Mouse (Mus musculus) cerebellum, adult 9-10 months (tissue): ENCODE results near the gene Tns2.
A peak's percentile ranks its signal among the peaks of the same experiment; 100 is the strongest.

Experiments
- DNase-seq: peaks from one replicate; pipeline ENCODE4 v3.0.0; 2022

The Tns2 gene

GRCm38 (mm10) chr15:102110701-102111494 is 10.7 kb downstream of the Tns2 start:
- no peak for DNase-seq

DNA sequence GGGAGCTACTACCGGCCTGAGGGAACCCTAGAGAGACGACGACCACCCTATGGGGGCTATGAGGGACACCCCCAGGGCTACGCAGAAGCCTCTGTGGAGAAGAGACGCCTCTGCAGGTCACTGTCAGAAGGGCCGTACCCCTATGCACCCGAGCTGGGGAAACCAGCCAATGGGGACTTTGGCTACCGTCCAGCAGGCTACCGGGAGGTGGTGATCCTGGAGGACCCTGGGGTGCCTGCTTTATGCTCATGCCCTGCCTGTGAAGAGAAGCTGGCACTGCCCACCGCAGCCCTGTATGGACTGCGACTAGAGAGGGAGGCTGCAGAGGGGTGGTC is 11.2 kb downstream of the Tns2 start:
- peak; percentile 44 for DNase-seq

DNA sequence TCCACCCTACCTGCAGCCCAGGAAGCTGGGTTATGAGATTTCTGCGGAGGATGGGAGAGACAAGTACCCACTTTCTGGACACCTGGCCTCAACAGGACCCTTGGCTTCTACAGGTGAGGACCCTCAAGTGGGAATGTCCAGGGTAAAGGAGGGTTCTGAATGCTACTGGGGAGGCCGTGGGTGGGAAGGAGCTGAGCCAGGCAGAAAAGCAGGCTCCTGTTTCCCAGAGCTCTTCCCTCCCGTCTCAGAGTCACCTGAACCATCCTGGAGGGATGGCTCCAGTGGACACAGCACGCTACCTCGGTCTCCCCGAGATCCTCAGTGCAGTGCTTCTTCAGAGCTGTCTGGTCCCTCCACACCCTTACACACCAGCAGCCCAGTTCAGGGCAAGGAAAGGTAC is 12.0 kb downstream of the Tns2 start:
- no peak for DNase-seq

GRCm38 (mm10) chr15:102112827-102113226 is 12.6 kb downstream of the Tns2 start:
- no peak for DNase-seq

GRCm38 (mm10) chr15:102113674-102114073 is 13.5 kb downstream of the Tns2 start:
- no peak for DNase-seq

DNA sequence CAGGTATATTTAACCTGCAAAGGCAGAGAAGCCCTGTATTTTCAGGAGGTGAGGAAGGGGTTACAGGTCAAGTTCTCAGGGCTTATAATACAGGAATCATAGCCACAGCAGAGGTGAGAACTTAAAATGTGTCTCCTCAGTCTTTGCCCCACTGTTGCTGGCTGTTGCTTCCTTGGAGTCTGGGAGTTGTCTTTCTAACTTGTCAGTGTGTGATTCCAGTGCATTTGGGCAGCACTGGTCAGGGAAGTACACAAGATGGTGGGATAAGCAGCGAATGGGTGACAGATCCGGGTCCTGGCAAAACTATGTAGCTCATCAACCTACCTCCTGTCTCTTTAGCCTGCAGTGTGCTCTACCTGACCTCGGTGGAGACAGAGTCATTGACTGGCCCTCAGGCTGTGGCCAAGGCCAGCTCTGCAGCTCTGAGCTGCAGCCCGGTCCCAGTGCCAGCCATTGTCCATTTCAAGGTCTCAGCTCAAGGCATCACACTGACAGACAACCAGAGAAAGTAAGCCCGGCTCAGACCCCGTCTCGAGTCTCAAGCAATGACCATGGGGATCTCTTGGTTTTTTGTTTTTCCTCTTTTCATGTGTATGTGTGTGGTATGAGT is 14.5 kb downstream of the Tns2 start:
- no peak for DNase-seq

DNA sequence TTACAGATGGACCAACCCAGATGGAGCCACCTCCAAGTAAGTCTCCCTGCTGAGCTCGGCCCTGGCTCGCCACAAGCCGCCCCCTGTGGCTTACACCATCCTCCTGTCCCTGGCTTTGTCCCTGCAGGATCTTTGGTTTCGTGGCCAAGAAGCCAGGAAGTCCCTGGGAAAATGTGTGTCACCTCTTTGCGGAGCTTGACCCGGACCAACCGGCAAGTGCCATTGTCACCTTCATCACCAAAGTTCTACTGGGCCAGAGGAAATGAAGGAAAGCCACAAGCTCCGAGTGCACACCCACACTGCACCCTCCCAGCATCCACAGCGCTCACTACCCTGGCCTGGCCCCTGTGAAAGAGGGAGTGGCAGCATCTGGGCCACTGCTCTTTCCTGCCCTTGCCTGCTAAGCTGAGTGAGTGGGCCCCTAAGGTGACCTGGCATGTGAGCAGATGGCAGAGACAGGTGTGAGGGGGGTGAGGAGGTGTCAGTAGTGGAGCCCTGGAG is 15.6 kb downstream of the Tns2 start:
- DNase-seq, result peak; percentile 64

- peak; percentile 45 for DNase-seq
Measured at GRCm38 (mm10) chr15:102116753-102117415, 16.7 kb downstream of the Tns2 start.

DNA sequence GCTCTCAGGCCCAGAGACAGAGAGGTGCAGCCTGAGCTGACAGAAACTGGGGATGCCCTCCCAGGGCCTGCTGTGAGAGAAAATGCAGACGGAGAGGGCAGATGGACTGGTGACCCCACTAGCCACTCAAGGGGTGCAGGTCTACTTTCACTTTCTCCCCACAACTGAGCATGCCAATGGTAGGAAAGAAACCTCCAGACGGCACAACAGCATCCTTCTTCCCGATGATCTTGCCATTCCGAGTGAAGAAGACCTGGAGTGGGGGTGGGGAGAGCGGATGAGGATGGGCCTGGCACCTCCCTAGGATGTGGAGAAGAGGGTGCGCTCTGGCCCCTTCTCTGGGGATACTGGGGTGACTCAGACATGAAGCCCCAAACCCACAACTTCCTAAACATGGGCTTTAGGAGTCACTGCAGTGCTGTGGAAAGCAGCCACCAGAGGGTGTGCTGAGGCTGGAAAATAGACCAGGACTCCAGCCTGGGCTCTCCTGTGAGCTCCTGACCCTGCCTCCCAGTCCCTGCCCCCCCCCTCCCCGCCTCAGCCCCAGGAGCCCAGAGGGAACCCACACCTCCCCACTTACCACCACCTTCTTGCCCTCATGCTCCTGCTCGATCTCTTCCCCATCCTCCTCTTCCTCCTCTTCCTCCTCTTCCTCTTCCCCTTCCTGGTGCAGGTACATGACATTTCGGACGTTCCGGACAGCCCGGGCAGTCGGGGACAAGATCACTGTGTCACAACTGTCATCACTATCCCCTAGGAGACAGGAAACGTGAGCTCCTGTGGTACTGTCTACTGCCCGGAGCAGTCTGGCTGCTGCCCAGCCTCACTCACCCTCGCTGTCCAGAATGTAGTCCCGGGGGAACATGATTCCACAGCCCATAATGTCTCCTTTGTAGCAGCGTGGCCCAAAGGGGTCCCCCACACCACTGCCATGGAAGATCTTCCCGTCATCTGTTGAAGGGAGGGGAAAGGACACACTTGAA is 17.5 kb downstream of the Tns2 start:
- DNase-seq, result peak; percentile 44

DNA sequence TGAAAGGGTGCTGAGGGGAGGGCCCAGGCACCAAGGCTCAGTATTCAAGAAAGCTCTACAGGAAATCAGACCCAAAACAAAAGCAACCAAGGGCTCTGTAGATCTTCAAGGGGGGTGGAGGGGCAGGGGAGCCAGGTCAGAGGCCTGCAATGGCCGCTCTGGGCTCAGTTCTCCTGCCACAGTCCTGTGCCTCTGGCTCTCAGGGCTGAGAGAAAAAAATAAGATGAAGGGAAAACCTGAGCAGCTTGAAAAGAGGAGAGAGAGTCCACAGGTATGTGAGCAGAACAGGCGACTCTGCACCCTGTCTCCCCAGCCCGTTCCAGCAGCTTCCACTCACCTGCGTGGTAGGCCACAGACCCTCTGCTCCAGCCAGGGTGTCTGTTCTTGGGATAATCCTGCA is 18.4 kb downstream of the Tns2 start:
- no peak for DNase-seq

DNA sequence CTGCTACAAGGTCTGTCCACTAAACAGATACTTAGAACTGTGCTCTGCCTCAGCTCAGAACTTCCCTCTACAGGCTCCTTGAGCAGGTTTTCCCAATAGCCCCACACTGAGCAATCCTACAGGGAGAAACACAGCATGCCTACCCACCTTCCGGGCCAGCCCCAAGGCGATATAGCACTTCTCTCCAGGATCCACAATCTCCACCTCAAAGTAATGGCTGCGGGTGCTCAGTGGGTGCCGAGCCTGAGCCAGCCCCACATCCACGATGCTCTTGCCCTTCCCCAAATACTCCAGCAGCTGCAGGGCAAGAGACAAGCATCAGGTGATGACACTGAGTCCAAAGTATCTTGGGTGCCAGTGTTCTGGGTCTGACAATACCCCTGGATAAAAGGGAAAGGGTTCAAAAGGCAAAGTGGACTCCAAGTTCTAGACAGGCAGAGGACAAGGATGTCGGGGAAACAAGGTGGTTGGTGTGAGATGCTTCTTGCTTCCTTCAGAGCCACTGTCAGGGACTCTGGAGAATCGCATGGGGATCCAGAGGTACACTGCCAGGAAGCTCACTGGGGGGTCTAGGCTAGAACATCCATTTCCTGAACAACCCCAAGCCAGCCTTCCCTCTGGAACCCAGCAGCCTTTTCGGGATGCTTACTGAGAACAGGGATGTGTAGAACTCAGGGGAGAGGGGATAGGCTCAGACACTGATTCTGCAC is 19.1 kb downstream of the Tns2 start:
- DNase-seq, result no peak

GRCm38 (mm10) chr15:102119831-102120170 is 19.6 kb downstream of the Tns2 start:
- peak; percentile 95 for DNase-seq

DNA sequence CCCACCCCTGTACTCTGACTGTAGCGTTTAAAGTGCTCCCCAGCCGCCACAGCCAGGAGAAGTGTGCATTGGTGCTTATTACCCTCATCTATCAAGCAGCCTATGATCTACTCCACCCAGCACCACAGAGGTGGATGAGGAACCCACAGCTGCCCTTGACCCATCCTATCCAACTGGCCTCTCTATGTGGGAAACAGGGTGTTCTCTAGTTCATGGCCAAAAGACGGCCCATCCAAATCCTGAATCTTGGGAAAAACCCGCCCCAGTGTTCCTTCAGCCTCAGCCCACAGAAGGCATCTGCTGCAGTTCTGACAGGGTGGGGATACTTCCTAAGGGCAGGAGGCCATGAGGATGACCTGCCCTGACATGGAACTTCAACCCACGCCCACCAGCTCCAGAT is 20.3 kb downstream of the Tns2 start:
- no peak for DNase-seq

- DNase-seq, result peak; percentile 75
Measured at GRCm38 (mm10) chr15:102126303-102126702, 26.1 kb downstream of the Tns2 start.

- DNase-seq, result no peak
Measured at GRCm38 (mm10) chr15:102133314-102133713, 33.1 kb downstream of the Tns2 start.

DNA sequence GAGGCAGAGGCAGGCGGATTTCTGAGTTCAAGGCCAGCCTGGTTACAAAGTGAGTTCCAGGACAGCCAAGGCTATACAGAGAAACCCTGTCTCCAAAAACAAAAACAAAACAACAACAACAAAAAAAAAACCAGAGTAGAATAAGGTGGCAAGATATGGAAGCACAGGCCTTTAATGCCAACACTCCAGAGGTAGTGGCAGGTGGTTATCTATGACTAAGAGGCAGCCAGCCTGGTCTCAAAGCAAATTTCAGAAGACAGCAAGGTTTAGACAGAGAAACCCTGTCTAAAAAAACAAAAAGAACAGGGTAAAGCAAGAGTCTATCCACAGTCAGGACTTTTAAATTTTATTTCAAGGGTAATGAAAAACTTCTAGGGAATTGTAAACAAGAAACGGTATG is 34.5 kb downstream of the Tns2 start:
- DNase-seq, result no peak

DNA sequence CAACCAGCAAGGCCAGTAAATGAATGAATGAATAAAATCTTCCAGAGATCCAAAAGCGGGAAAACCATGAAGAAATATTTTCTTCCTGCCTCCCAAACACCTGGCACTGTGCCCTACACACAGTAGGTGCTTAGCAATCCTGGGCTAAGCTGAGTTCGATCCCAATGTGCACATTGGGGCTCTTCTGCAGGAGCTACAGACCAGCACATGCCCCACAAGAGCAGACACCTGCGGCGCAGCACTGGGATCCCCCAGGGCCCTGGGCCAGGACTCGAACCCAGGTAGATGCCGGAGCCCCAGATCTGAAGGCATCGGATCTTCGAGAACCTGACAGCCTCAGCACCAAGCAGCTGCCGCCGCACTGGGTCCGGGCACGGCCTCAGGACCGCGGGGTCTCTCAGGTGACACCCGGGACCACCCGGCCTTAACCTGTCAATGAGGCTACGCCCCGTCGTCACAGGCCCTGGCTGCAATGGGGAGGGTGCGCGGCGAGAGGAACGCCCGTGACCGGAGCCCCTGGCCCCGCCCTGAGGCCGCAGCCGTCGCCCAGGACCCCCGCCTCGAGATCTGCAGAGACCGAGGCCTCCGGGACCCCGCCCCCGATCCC is 35.4 kb downstream of the Tns2 start:
- DNase-seq, result no peak

- peak; percentile 98 for DNase-seq
Measured at GRCm38 (mm10) chr15:102136129-102136758, 36.0 kb downstream of the Tns2 start, which contains the start of gene Spryd3. Spryd3 (minus strand) TSS chr15:102136234.

DNA sequence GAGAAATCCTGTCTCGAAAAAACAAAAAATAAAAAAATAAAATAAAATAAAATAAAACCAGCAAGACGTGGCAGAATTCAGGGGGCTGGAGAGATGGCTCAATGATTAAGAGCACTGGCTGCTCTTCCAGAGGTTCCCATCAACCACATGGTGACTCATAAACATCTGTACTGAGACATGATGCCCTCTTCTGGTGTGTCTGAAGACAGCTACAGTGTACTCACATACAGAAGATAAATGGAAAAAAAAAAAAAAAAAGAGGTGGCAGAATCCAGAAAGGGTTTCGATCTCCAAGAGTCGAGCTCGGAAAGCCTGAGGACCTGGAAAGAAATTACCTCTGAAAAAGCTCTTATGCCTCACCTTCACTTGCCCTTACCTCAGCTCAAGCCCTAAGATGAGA is 40.9 kb downstream of the Tns2 start:
- no peak for DNase-seq

DNA sequence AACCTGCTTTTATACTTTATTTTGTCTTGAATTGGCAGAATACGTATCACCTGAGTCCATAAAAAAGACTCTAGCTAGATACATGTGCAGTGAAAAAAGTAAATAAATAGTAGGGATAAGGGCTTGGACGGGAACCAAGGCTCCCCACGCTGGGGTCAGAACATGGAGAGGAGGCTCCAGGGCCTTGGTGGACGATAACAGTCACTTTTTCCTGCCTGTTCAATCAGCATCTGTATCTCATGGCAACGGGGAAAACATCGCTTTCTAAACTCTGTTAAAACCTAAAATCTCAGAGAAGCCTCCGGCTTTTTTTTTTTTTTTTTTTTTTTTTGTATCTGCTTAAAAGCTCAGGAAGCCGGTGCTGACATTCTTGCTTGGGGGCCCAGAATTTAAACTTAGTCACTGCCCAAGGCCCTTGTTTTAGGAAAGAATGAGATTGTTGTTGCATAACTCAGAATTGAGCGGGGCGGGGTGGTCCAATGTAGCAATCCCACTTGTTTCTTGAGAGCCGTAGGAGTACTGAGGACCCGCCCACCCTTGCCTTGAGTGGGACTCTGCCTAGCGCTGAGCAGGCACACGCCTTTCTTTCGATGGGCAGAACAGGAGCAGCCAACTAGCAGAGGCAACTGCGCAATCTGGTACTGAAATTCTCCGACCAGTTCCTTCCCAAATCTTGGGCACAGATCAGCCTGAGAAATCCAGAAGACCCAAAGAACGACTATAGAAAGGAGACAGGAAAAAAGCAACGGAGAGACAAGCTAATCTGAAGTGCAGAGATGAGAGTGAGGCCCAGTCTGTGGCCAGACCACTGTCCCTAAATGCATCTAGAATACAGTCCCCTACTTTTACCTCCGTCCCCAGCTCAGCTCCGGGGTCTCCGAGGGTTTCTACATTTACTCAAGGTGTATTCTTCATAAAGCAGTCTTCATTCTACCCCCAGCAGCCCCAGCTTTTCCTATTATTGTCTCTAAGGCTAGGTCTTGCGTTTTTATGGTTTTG is 43.0 kb downstream of the Tns2 start:
- DNase-seq, result no peak
